Mouse (Mus musculus) CD4-positive naive resting alpha-beta T cell, adult 57 days (primary cell): Measurements from ENCODE around the gene Zfp74. TPM values are rescaled to one million over a fixed set of nuclear protein-coding genes. Genes with fewer than 3 reads are reported as not detected.

ENCODE experiments used
- total RNA-seq: library from RNA; stranded (reverse); gene quantifications from one replicate; pipeline ENCODE4 v1.2.4, GENCODE M21; 2023

Zfp74 gene
- 10.7 TPM for total RNA-seq

GRCm38 (mm10) chr7:29953513-29954401 lies at the start of gene Zfp74:
Zfp74 (minus strand) TSS chr7:29954089.

GRCm38 (mm10) chr7:29983690-29984380 lies 29.9 kb upstream of the Zfp74 start, which contains the start of gene Zfp568:
Zfp568 (plus strand) TSS chr7:29983955.

GRCm38 (mm10) chr7:29908130-29908950 lies 45.5 kb downstream of the Zfp74 start, which contains the start of gene Zfp383:
Zfp383 (plus strand) TSS chr7:29908223.

GRCm38 (mm10) chr7:29905966-29906681 lies 47.8 kb downstream of the Zfp74 start, which contains the start of gene Zfp27:
Zfp27 (minus strand) TSS chr7:29906572.

Other genes starting within 250 kb of the Zfp74 start
- not detected for gene Catsperg2, start 227.1 kb downstream of the Zfp74 start, total RNA-seq
- 19.2 TPM for gene Zfp84, start 185.5 kb downstream of the Zfp74 start, total RNA-seq
- gene Zfp30, start 170.1 kb downstream of the Zfp74 start, total RNA-seq, result 0.74 TPM
- 13.6 TPM for gene Zfp790, start 138.0 kb downstream of the Zfp74 start, total RNA-seq
- 3.4 TPM for gene Zfp940, start 100.4 kb downstream of the Zfp74 start, total RNA-seq
- 18.9 TPM for gene Zfp420, start 94.1 kb downstream of the Zfp74 start, total RNA-seq
- 8.3 TPM for gene Zfp27, start 47.5 kb downstream of the Zfp74 start, total RNA-seq
- gene Zfp383, start 45.9 kb downstream of the Zfp74 start, total RNA-seq, result 3.7 TPM
- 21.7 TPM for gene Zfp568, start 29.9 kb upstream of the Zfp74 start, total RNA-seq
- gene Zfp14, start 97.3 kb upstream of the Zfp74 start, total RNA-seq, result 7.3 TPM
- gene Zfp82, start 118.8 kb upstream of the Zfp74 start, total RNA-seq, result 3.9 TPM
- gene Gm26920, start 136.3 kb upstream of the Zfp74 start, total RNA-seq, result 3.0 TPM
- gene Zfp566, start 136.4 kb upstream of the Zfp74 start, total RNA-seq, result 7.2 TPM
- 38.4 TPM for gene Zfp260, start 140.7 kb upstream of the Zfp74 start, total RNA-seq
- 10.4 TPM for gene Zfp382, start 167.9 kb upstream of the Zfp74 start, total RNA-seq
- gene Zfp146, start 215.7 kb upstream of the Zfp74 start, total RNA-seq, result 50.5 TPM
- gene Cox7a1, start 230.1 kb upstream of the Zfp74 start, total RNA-seq, result not detected
- gene Capns1, start 244.7 kb upstream of the Zfp74 start, total RNA-seq, result 145 TPM